Mouse (Mus musculus) bone marrow macrophage, adult 2 months (primary cell): ENCODE measurements around the gene Ptrhd1. TPM values are rescaled to one million over a fixed set of nuclear protein-coding genes. Genes with fewer than 3 reads are reported as not detected.

Source experiments
- H3K27ac ChIP-seq: 2 replicates; pipeline ENCODE4 v1.5.1; 2012; ENCODE audit warnings: low read depth, low read length; ENCODE audit not compliant: insufficient read depth
- H3K4me1 ChIP-seq: 2 replicates; pipeline ENCODE4 v1.6.1; 2012; ENCODE audit warnings: low read length; ENCODE audit not compliant: control insufficient read depth, insufficient read depth
- H3K4me3 ChIP-seq: 2 replicates; pipeline ENCODE4 v1.5.1; 2012; ENCODE audit warnings: mild to moderate bottlenecking, low read length, moderate library complexity; ENCODE audit not compliant: insufficient read depth
- CTCF ChIP-seq: IDR thresholded peaks from 2 replicates; pipeline ENCODE4 v1.5.1; 2012; ENCODE audit warnings: low read depth, mild to moderate bottlenecking, low read length, moderate library complexity
- POLR2A ChIP-seq: IDR thresholded peaks from 2 replicates; pipeline ENCODE4 v1.6.1; 2012; ENCODE audit warnings: mild to moderate bottlenecking, low read depth, low read length, borderline replicate concordance
- polyA plus RNA-seq: library from polyadenylated mRNA; stranded (reverse); fragments of >200 nt; gene quantifications from 2 replicates; pipeline ENCODE4 v1.2.4, GENCODE M21; 2012; ENCODE audit not compliant: missing spikeins, insufficient read depth, insufficient read length

The Ptrhd1 gene
- 8.1 and 9.3 TPM in 2 replicates for polyA plus RNA-seq

DNA sequence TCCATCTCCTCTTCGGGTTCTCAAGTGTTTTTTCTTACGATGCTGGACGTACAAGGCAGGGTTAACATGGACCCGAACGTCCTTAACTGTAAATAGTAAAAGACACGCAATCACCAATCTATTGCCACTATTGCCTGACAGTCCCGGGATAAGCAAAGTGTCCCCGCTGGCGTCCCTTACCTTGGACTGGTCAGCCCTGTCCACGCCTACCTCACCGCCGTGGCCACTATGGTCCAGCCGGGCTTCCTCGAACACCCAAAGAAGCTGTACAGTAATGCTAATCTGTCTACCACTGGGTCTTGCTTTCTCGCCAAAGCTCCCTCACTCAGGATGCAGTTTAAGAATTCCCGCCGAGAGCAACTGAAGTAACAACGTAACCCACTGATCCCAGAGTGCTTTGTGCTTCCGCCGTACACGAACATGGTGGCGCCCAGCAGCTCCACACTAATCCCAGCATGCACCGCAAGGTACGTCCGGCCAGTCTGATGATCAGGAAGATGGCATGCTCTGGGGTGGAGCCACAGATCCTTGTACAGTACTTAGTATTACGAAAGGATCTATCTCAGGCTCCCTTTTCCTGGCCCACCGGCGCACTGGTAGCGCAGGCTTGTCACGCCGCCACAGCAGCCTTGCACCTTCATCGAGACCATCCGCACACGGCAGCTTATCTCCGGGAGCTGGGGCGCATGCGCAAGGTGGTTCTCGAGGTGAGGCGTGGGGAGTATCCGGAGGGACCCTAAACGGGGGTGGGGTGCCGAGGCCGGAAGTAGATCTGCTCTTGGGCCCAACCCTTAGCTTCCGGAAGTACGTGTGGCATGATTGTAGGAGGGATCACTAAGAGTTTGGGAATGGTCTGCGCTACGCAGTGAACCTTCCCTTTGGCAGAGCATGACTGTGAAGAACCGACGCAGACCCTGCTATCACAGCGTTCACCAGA lies at the start of gene Ptrhd1, which contains the start of gene Cenpo:
Gene Ptrhd1 (plus strand): TSS at position 456 of the 937 bp plus-strand sequence.
Gene Cenpo (minus strand): TSS at position 723 of the 937 bp plus-strand sequence.
- peaks cover 44% of the 10 kb centered on the region for H3K4me1 ChIP-seq
- peak within 1 kb of the TSS; percentile 78 for H3K4me3 ChIP-seq
- peak within 1 kb of the TSS; percentile 90 for H3K27ac ChIP-seq
- TF ChIP-seq CTCF (no peak), POLR2A (no peak)

DNA sequence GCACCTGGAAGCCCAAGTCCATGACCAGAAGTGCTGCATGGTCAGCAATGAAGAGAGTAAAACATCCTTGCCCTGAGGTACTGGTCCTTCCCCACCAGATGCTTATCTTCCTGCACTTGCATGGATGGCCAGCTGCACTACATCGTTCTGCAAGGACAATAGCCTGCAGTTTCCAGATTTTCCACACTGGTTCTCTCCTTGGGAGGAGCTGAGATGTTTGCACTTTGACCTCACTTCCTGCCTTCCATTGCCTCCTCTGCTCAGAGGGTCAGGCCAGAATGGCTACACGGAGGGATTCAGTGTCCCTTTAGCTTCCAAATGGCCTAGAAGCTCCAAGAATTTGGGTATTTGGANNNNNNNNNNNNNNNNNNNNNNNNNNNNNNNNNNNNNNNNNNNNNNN lies 49.2 kb upstream of the Ptrhd1 start:
- Histone ChIP-seq H3K4me3 (no peak overlapping the region), H3K4me1 (peaks cover 21% of the 10 kb centered on the region), H3K27ac (no peak overlapping the region)
- no peak for TF ChIP-seq CTCF

DNA sequence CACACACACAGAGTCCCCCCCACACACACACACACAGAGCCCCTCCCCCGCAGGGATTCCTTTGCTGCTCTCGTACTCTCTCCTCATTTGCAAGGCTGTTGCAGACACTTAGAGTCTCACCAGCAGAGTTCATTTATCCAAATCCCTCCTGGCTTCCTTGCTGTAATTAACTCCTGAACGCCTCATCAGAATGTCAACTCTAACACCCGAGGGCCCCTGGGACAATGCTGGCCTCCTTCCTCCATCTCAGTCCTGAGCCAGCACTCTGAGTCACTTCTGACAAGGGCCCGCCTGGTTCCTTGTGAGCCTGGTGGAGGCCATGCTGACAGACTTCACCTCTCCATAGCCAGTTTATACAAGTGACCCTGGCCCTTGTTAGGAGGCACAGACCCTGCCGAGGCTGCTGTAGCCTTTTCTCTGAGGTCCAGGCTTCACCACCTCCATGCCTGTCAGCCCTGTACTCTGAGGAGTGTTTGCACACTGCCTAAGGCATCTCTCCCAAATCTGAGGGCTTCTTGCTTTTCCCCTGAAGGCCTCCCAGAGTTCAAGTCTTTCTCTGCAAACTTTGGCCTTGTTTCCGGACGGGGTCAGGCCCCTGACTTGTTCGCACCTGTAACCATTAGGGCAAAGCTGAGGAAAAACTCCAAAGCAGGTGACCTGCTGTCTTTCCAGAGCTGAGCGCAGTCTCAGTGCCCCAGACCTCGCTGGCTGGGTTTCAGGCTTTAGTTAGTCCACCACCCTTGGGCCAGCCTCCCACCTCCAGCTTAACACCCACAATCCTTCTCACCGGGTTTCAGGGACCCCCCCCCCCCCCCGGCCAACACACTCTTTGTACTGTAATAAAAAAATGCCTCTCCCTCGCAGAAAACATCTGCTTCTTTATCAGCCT lies 45.4 kb upstream of the Ptrhd1 start:
- Histone ChIP-seq H3K4me1 (peaks cover 25% of the 10 kb centered on the region), H3K4me3 (no peak overlapping the region), H3K27ac (peak overlapping the region; percentile 49)
- no peak for TF ChIP-seq POLR2A
- TF ChIP-seq CTCF, result no peak

DNA sequence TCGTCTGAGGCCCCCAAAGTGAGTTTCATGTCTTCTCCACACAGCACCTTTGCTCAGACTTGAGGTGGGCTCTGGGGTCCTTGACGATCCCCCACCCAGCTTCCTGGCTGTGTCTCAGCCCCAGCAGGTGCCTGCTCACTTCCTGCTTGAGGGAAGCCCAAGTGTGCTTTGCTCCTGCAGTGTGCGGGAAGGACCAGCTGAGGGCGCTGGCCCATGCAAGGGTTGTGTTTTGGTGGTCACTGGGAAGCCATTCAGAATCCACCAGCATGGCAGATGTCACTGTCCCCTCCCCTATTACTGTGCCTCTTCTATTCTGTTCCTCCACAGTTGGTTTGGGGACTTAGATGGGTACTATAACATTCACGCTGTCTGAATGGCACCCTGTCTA lies 44.8 kb upstream of the Ptrhd1 start:
- Histone ChIP-seq H3K4me1 (peaks cover 25% of the 10 kb centered on the region), H3K27ac (no peak overlapping the region), H3K4me3 (no peak overlapping the region)
- TF ChIP-seq CTCF (peak; percentile 58), POLR2A (no peak)

- TF ChIP-seq POLR2A, result no peak
- TF ChIP-seq CTCF, result no peak
- Histone ChIP-seq H3K4me1 (peaks cover 48% of the 10 kb centered on the region), H3K4me3 (no peak overlapping the region), H3K27ac (no peak overlapping the region)
Observed at GRCm38 (mm10) chr12:4192514-4192913, 41.3 kb upstream of the Ptrhd1 start.

GRCm38 (mm10) chr12:4193025-4193740 lies 40.6 kb upstream of the Ptrhd1 start:
- Histone ChIP-seq H3K4me3 (no peak overlapping the region), H3K4me1 (peaks cover 51% of the 10 kb centered on the region), H3K27ac (no peak overlapping the region)
- no peak for TF ChIP-seq CTCF
- TF ChIP-seq POLR2A, result no peak

GRCm38 (mm10) chr12:4194643-4195042 lies 39.2 kb upstream of the Ptrhd1 start:
- TF ChIP-seq CTCF (no peak), POLR2A (no peak)
- Histone ChIP-seq H3K4me1 (peaks cover 52% of the 10 kb centered on the region), H3K4me3 (no peak overlapping the region), H3K27ac (no peak overlapping the region)

DNA sequence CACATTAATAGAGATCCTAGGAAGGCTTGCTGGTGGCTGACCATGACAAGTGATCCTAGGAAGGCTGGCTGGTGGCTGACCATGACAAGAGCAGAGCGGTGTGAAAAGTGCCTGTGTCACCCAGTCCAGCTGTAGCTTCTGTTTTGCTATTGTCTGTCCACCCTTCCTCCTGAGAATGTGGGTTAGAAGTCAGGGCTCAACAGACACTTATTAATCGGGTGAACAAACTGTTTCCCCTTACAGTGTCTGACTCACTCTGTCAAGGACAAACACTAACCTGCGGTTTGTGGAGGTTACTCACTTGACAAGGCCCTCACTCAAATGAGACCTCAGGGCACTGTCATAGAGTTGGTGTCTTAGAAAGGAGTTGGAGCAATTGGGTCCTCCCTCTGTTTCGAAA lies 35.1 kb upstream of the Ptrhd1 start:
- H3K4me3 ChIP-seq, result no peak overlapping the region
- peaks cover 39% of the 10 kb centered on the region for H3K4me1 ChIP-seq
- peak overlapping the region; percentile 81 for H3K27ac ChIP-seq
- TF ChIP-seq POLR2A, result no peak
- TF ChIP-seq CTCF, result no peak

- no peak for TF ChIP-seq POLR2A
- Histone ChIP-seq H3K4me3 (no peak overlapping the region), H3K27ac (peak overlapping the region; percentile 81), H3K4me1 (peaks cover 39% of the 10 kb centered on the region)
Observed at GRCm38 (mm10) chr12:4199271-4199670, 34.6 kb upstream of the Ptrhd1 start.
